Mouse (Mus musculus) kidney, adult 2 months (tissue): ENCODE measurements around the gene Cacnb4.

Experiments used
- CTCF ChIP-seq: fragments of 200-500 bp; conservative IDR thresholded peaks from 2 replicates; pipeline ENCODE4 v1.5.1; 2011; ENCODE audit warnings: low read depth, mild to moderate bottlenecking, control low read depth, low read length, moderate library complexity, mixed read lengths; ENCODE audit not compliant: insufficient read depth, insufficient read length
- POLR2A ChIP-seq: fragments of 200-500 bp; IDR thresholded peaks from one replicate; pipeline ENCODE4 v1.6.1; 2011; ENCODE audit warnings: low read depth, low read length, control low read depth

- TF ChIP-seq POLR2A: no peak
- TF ChIP-seq CTCF: no peak
Observed at GRCm38 (mm10) chr2:52676023-52676912, at the start of gene Cacnb4.
